Mouse (Mus musculus) induced T-regulatory cell, adult 2 months (primary cell): ENCODE measurements around the gene P2ry2.

ENCODE experiments used
- DNase-seq: peaks from one replicate; pipeline ENCODE4 v3.0.0-alpha.2; 2012; ENCODE audit warnings: low read depth

The P2ry2 gene

GRCm38 (mm10) chr7:101012541-101012940 is at the start of gene P2ry2:
P2ry2 (minus strand) TSS chr7:101012866.
- DNase-seq: no peak

GRCm38 (mm10) chr7:101062246-101062645 is 49.6 kb upstream of the P2ry2 start:
- no peak for DNase-seq

GRCm38 (mm10) chr7:101061381-101061780 is 48.7 kb upstream of the P2ry2 start:
- peak; percentile 81 for DNase-seq

GRCm38 (mm10) chr7:101060476-101060875 is 47.8 kb upstream of the P2ry2 start:
- DNase-seq: peak; percentile 78

- no peak for DNase-seq
Measured at GRCm38 (mm10) chr7:101059188-101059587, 46.5 kb upstream of the P2ry2 start.

- no peak for DNase-seq
Measured at GRCm38 (mm10) chr7:101057309-101057708, 44.6 kb upstream of the P2ry2 start.

GRCm38 (mm10) chr7:101053136-101053535 is 40.5 kb upstream of the P2ry2 start:
- no peak for DNase-seq

- DNase-seq: peak; percentile 89
Measured at GRCm38 (mm10) chr7:101051551-101052221, 39.0 kb upstream of the P2ry2 start.

GRCm38 (mm10) chr7:101050724-101051550 is 38.3 kb upstream of the P2ry2 start:
- no peak for DNase-seq

GRCm38 (mm10) chr7:101049326-101050087 is 36.8 kb upstream of the P2ry2 start:
- DNase-seq: no peak

- DNase-seq: no peak
Measured at GRCm38 (mm10) chr7:101048247-101048646, 35.6 kb upstream of the P2ry2 start.

GRCm38 (mm10) chr7:101043846-101044541 is 31.3 kb upstream of the P2ry2 start:
- no peak for DNase-seq

- DNase-seq: peak; percentile 17
Measured at GRCm38 (mm10) chr7:101041977-101042749, 29.5 kb upstream of the P2ry2 start.

GRCm38 (mm10) chr7:101041544-101041943 is 28.9 kb upstream of the P2ry2 start:
- no peak for DNase-seq

- no peak for DNase-seq
Measured at GRCm38 (mm10) chr7:101033371-101033770, 20.7 kb upstream of the P2ry2 start.

- no peak for DNase-seq
Measured at GRCm38 (mm10) chr7:101031234-101031633, 18.6 kb upstream of the P2ry2 start.

GRCm38 (mm10) chr7:101030756-101031155 is 18.1 kb upstream of the P2ry2 start:
- no peak for DNase-seq

- no peak for DNase-seq
Measured at GRCm38 (mm10) chr7:101029446-101029845, 16.8 kb upstream of the P2ry2 start.

- DNase-seq: no peak
Measured at GRCm38 (mm10) chr7:101028991-101029390, 16.3 kb upstream of the P2ry2 start.

- DNase-seq: no peak
Measured at GRCm38 (mm10) chr7:101028444-101028757, 15.7 kb upstream of the P2ry2 start.
